Mouse (Mus musculus) kidney, adult 9 months (tissue): ENCODE measurements at regions not wholly inside any gene's neighbourhood (a gene's known extent, or its start where the extent isn't known, plus 50 kb on each side); places are given as distances from the start of the nearest gene placed in this dataset.
"Not testable (repeated sequence)": the region's sequence is repeated elsewhere in the genome, so short reads cannot be mapped to it uniquely, and the experiment has no call there.

Experiments
- DNase-seq: peaks from one replicate; pipeline ENCODE4 v3.0.0; 2022

DNA sequence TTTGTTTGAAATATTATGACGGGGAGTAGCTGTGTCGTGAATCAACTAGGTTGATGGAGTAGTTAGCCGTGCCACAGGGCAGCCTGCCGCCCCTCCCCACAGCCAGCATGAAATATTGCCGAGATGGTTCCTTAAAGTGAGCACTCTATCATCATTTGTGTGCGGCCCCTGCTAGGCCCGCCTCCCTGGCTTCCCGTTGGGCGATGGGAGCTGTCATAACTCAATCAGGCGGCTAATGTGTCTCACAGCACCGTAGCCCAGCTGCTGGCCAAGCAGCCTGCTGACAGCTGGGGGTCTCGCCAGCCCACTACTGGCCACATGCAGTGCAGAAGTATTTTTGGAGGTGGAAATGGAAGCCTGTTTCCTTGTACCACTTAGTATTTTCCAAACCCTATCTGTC lies 140.9 kb downstream of the Sall1 start:
- no peak for DNase-seq

DNA sequence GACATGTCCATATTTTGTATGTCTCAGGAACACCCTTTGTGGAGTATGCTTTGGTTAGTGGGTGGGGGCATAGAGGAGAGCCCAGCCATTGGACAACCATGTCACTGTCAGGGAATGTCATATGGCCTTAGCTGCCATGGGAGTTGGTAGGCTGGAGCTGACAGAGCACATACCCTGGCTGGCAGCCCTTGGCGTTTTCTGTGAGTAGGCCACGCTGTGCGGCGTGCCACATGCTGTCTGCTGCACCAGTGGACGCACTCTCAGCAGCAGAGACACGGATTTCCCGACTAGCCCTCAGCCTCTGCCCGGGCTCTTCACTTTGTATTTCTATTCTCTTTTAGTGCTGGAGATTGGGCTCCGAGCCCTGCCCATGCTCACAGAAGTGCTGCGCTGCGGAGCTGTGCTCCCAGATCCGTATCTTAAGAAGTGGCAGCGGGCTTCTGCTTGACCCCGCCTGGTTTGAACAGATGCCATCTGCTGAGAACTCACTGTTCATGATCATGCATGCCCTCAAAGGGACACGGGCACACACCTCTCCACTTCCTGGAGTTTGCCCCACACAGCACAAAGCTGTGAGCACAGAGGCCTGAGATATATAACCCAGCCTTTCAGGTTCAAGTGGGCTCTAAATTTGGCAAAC lies 160.1 kb downstream of the Sall1 start:
- DNase-seq, result no peak

DNA sequence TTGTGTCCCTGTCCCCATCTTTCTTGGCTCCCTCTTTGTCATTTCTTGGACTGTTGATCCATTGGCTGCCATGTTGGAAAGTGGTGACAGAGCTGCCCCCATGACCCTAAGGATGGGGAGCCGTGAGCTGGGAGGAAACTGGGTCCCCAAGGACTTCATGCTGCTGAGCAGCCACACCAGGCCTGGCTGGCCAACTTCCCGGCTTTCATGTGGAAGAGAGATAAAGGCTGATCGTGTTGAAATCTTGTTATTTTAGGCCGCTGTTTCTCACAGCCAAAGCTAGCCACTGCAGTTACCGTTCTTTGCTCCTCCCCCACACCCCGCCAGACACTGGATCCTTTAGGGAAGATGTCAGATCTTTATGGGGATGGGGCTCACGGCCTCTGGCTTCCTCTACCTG lies 164.1 kb downstream of the Sall1 start:
- no peak for DNase-seq

DNA sequence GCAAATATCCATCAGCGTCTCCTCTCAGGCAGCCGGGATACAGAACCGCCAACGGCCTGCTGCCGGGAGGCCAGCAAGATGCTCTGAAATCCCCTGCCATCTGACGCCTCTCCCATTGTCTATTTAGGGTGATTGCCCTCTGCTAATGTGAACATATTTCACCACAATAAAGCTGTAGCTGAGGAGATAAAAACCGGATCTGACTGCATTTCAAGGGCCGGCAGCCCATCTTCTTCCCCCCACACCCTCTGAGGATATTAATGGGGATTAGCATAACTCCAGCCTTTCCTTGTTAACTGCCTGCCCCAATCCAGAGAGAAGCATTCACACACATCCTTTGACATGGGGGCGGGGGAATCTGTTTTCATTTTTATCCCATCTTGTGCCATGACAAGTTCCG lies 166.0 kb downstream of the Sall1 start:
- DNase-seq, result no peak

DNA sequence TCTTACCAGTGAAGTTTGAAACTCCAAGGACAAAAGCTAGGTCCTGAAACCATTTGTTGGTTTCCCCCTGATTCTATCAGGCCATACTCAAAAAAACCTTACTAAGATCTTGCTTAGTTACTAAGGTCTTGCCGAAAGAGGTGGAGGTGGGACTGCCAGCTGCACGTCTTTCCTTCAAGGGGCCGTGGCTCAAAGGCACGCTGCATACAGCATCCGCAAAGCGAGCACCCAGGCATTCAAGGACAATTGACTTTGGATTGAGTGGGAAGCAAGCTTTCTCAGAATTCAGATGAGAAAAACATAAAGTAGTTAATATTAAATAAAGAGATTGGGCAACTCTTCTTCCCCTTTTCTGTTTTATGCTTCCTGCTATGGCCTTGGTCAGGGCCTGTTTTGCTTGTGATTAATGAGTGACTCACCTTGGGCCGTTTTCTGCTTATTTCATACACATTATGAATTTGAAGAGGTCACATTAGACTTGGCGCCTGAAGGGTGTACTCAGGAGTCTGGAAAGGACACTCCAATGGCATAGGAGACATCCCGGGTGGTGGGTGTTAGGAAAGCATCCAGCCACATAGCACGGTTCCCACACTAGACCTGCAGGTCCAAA lies 166.1 kb downstream of the Cyld start:
- peak; percentile 83 for DNase-seq

DNA sequence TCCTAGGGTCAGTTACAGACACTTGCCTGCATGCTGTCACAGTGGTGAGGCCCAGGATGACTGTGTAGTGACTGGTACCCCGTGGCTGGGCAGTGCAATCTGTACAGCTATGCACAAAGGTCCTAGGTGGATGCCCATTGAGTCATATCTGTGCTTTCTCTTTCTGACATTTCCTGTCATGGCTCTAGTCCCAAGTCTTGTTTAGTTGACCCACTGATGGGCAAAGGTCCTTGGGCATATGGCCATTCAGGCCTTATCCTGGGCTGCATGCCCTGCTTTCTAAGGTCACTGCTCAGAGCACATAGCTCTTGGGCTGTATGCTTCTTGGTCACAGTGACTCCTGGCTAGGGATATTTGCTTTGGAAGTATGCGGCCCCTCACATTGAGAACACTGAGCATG lies 160.4 kb downstream of the Cyld start:
- DNase-seq, result peak; percentile 94

DNA sequence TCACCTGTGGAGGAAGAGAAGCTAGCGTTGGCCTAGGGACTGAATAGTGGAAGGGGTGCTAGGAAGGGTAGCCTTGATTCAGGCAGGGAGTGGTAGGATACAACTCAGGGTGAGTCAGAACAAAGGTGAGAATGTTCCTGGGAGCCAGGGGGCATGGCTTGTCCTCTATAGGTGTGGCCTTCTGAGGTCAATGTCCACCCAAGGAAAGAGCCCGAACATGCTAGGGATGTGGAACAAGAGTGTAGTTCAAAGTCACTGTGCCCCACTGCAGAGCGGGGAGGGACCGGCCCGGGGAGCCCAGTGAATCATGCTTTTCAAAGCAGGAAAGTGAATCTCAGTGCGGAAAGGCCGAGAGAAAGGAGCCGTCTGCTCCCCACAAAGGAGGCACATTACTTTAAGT lies 156.4 kb downstream of the Cyld start:
- peak; percentile 36 for DNase-seq

DNA sequence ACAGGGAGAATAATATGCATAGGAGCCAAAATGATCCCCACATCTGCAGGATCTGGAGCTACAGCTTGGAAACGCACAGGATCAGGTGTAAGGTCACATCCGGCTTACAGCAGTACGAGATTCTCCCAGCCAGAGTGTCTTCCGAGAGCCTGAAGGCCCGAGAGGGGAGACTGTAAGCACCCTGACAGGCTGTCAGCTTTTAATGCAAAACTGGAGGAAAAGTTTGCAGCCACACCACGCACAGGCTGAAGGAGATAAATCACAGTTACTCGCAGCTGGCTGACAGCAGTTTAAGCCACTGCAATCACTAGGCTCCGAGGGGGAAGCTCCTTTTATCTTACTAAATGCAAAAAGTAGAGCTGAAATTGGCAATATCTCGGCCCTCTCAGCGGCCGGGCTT lies 149.1 kb downstream of the Cyld start:
- no peak for DNase-seq

DNA sequence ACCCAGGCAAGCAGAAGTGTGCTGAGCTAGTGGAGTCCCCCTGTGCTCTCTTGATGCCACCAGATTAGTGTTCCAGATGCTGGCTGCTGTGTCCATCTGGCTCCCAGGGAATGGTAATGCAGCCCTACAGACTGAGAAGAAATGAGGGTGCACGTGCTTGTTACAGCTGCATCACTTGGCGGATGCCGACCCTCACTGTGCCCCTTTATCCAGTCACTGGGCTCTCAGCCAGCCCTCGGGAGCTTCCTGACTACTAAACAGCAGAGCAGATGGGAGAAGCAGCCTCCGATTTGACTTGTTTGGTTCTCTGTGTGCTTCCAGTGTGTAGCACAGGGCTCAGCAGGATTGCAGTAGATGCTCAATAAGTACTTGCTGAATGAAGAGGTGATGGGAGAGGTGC lies 147.5 kb downstream of the Cyld start:
- DNase-seq, result no peak

DNA sequence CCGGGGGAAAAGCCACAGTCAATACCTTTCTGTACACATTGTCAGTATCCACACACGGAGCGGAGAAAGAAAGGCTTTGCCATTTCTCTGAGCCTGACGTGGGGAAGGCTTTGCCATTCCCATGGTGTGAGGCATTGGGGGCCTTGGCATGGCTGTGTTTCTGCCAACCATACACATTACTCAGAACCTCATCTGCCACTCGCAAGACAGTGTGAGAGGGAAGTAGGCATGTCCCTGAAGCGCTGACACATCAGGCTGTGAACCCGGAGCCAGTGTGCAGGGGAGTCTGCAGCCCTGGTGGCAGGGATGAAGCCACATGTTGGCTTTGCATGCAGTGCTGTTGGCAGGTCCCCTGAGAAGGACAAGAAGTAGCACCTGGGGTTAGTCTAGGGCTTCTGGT lies 145.6 kb downstream of the Cyld start:
- no peak for DNase-seq

DNA sequence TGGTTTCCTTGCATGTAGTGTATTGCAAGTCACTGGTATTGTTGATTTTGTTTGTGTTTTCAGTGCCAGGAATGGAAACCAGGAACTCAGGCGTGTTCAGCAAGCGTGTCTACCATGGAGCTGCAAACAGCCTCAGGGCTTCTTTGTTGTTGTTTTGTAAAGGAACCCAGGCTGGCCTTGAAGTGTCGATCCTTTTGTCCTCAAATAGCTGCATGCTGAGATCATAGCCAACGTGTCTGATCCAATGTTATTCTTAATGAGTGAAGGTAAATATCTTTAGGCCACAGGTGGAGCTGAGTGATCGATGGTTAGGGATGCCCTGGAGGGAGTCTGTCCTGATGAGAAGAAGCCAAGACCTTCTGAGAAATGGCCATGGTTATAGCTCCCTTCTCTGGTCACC lies 143.3 kb downstream of the Cyld start:
- no peak for DNase-seq

DNA sequence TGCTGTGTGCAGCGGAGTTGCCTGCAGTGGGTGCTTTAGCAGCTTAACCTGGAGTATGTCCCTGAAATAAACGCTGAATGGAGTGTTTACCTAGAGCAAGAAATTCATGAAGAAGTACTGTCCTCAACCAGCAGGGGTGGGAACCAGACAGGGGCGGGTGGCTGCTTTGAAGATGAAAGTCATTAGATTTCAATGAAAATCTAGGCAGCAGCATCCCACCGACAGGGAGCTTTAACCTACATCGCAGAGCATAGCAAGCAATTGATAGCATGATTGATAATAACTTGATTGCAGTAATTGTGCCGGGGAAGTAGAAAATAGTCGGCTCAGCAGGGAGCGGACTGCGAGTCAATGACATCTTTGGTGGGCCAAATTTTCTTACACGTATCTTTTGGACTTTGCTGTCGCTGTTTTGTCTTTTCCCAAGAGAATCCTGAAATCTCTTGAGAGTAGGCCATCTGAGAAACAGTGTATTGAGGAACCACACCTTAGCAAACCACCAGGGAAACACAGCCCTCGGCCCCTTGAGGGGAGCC lies 139.0 kb downstream of the Cyld start:
- no peak for DNase-seq

DNA sequence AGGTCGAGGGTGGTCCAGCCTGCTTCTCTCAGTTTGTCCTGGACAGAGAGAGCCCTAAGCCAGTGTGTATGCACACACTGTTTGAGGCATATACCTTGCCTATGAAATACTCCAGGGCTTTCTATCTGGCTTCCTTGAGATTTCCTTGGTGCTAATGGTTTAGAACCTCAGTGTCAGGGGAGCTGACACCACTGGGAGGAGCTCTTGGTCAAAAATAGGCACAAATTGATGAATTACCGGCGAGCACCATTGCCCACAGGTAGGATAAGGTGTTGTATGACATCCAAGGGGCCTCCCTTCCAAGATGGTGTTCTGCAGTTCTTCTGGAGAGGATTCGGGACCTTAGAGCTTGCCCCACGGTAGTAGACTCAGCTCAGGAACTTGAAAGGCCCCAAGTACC lies 129.0 kb downstream of the Cyld start:
- peak; percentile 58 for DNase-seq

DNA sequence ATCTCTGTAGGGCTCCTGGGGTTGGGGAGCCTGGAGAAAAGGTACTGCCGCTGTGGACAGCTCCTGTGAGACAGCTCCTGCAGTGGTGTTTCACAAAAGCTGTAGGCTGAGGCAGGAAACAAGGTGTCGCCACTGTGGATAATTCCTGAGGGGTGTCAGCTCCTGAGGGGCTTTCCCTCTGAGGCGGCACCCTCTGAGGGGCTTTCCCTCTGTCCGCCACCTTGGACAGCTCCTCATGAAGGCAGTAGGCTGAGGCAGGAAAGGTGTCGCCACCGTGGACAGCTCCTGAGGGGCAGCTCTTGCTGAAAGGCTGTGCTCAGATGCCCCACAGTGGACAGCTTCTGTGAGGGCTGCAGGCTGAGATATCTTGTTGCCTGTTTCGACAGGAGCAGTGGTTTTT lies 127.1 kb downstream of the Cyld start:
- no peak for DNase-seq

DNA sequence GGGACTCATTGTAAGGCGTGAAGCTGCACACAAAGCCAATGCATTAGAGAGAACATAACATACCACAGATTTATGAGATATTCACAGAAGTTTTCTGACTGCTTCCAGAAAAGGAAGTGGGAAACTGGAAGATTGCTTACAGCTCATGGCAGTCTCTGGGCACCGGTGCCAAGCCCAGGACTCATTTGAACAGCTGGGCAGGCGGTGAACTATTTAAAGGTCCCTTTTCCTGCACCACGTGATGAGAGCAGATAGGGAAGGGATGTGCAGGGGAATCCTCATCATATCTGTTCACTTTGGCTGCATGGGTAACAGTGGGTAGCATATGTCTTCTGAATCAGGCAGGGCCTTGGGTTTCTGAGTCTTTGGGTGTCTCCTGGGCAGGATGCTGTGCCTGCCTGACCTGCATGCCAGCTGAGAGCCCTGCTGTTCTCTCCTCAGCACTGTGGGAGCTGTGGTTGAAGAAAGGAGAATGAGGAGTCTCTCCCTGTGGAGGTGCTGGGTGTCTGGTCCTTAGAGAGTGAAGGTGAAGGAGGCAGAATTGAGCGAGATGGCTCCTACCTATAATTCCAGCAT lies 123.5 kb downstream of the Cyld start:
- no peak for DNase-seq

DNA sequence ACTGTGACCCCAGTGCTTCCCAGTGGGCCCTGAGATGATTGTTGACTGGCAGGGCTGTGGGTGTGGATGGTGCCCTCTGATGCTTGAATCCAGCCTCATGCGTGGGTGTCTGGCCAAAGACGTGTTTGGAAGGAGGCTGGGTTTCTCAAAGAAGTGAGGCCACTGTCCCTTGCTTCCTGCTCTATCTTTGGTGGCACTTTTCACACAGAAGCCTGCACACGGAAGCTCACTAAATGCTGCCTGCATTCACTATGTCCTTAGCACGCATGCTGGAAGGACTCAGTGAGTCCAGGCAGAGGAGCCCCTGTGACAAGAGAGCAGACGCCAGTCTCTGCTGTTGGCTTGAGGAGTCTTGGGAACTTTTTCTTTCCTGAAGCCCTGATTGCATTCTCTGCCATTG lies 119.6 kb downstream of the Cyld start:
- DNase-seq, result no peak

DNA sequence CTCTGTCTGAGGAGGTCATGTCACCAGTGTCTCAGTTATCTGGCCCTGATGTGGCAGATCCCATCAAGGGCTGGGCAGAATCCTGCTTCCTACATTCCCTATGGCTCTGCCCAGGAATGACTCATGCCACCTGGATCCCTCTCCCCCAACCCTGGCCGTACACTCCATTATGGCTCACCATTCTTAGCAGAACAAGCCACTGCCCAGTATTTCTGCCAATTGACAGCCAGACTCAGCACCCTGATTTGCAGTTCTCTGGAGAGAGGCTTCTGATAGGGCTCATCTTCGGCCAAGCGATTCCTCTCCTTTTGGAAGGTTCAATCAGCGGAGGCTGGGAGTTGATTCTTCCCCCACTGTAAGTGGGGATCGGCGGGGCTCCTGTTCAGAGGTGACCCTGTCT lies 117.4 kb downstream of the Cyld start:
- no peak for DNase-seq

DNA sequence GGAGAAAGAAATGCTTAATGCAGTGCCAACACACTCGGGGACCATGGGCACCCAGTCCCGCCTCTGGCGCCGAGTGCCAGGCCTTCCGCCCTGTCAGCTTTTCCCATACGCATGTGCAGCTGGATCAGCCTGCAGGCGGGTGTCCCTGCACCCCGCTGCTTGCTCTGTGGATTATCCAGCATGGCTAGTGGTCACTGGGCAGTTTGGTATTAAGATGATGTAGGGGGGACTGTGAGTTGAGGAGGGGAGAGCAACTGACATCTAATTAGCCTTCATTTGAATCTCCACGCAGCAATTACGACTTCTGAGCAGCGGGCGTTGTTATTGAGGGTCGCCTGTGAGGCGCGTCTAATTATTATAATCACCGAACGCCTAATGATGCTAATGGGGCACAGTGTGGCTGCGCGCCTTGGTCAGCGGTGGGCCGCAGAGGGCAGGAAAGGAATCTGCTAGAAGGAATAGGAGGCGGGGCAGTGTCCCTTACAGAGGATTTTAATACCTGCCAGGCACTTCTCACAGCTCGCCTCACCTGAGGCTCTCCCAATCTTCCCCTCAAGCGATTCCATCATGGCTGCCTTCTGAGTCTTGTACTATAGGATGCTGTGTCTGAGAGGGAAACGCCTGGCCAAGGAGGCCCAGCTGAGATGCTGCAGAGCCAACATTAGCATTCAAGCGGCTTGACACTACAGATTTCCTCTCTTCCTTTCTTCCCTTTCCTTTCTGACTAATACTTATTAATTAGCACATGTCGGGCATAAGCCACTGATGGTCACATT lies 116.3 kb downstream of the Cyld start:
- DNase-seq, result no peak

DNA sequence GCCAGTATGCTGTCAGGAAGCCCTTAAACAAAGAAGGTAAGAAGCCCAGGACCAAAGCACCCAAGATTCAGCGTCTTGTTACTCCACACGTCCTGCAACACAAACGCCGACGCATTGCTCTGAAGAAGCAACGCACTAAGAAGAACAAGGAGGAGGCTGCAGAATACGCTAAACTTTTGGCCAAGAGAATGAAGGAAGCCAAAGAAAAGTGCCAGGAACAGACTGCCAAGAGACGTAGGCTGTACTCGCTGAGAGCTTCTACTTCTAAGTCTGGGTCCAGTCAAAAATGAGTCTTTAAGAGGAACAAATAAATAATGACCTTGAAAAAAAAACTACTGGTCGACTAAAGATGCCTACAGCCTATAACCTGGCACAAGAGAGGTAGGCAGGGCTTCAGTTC lies 110.0 kb downstream of the Cyld start:
- DNase-seq, result not testable (repeated sequence)
